Mouse (Mus musculus): Measurements from ENCODE around the gene Arsb.
"Not testable (repeated sequence)": the region's sequence is repeated elsewhere in the genome, so short reads cannot be mapped to it uniquely, and the experiment has no call there.

GRCm38 (mm10) chr13:93810311-93810710 is 38.9 kb downstream of the Arsb start:
- TF ChIP-seq CTCF (IDR thresholded peaks at IDR 0.05; ENCODE audit: low read depth); EP300 (optimal IDR thresholded peaks at IDR 0.05): not testable (repeated sequence)

All from stomach, postnatal 0 days (tissue).